In genomic region chr14:11776566-11776965, GRCm38 (mm10) we compare ENCODE assay signal across 29 mouse cellular contexts.
"Had no signal": no experiment of that assay in that cellular context is flagged by ENCODE, and none has a peak within 500 bp of the region (broad histone marks: within the 10 kb centered on the region; RNA-seq: fewer than 3 reads in every experiment).

No protein-coding gene starts in this region.

- H3K36me3 ChIP-seq: heart, embryonic 12.5 days; heart, embryonic 13.5 days; heart, embryonic 15.5 days; hindbrain, embryonic 10.5 days; hindbrain, embryonic 12.5 days; hindbrain, embryonic 13.5 days; hindbrain, embryonic 15.5 days; intestine, embryonic 15.5 days; kidney, embryonic 15.5 days had no signal

- H3K9me3 ChIP-seq: heart, embryonic 12.5 days; heart, embryonic 13.5 days; heart, embryonic 15.5 days; hindbrain, embryonic 10.5 days; hindbrain, embryonic 12.5 days; hindbrain, embryonic 13.5 days; hindbrain, embryonic 15.5 days; intestine, embryonic 15.5 days; kidney, embryonic 15.5 days had no signal

- H3K27me3 ChIP-seq: heart, embryonic 12.5 days; heart, embryonic 13.5 days; heart, embryonic 15.5 days; hindbrain, embryonic 12.5 days; hindbrain, embryonic 13.5 days; hindbrain, embryonic 15.5 days; intestine, embryonic 15.5 days; kidney, embryonic 15.5 days had no signal

- H3K9ac ChIP-seq: heart, embryonic 12.5 days; heart, embryonic 13.5 days; heart, embryonic 15.5 days; hindbrain, embryonic 12.5 days; hindbrain, embryonic 13.5 days; hindbrain, embryonic 15.5 days; intestine, embryonic 15.5 days; kidney, embryonic 15.5 days had no signal

- H3K4me3 ChIP-seq: heart, embryonic 12.5 days; heart, embryonic 13.5 days; heart, embryonic 15.5 days; hindbrain, embryonic 10.5 days; hindbrain, embryonic 12.5 days; hindbrain, embryonic 13.5 days; hindbrain, embryonic 15.5 days; intestine, embryonic 15.5 days; kidney, embryonic 15.5 days; layer of hippocampus, adult 2 months; left cerebral cortex, adult 2 months had no signal

- H3K27ac ChIP-seq: heart, embryonic 13.5 days; heart, embryonic 15.5 days; hindbrain, embryonic 10.5 days; hindbrain, embryonic 12.5 days; hindbrain, embryonic 13.5 days; hindbrain, embryonic 14.5 days; hindbrain, postnatal 0 days; intestine, embryonic 15.5 days; kidney, embryonic 15.5 days; kidney, postnatal 0 days; left cerebral cortex, adult 2 months had no signal

- H3K4me2 ChIP-seq: heart, embryonic 11.5 days; heart, embryonic 12.5 days; heart, embryonic 13.5 days; heart, embryonic 15.5 days; hindbrain, embryonic 12.5 days; hindbrain, embryonic 13.5 days; hindbrain, embryonic 14.5 days; hindbrain, embryonic 15.5 days; intestine, embryonic 15.5 days; kidney, embryonic 15.5 days had no signal

- DNase-seq: heart, postnatal 10 days; heart, postnatal 14 days; heart, postnatal 36 days; heart, postnatal 4 days; kidney, adult 18-20 months; kidney, postnatal 10 days; kidney, postnatal 14 days; kidney, postnatal 4 days; layer of hippocampus, adult 9-11 months; layer of hippocampus, postnatal 36 days had no signal

- ATAC-seq: hindbrain, embryonic 16.5 days; hindbrain, postnatal 0 days; inflammation-experienced regulatory T-cells, adult 6 months; intestine, embryonic 15.5 days; intestine, embryonic 16.5 days; intestine, postnatal 0 days had no signal
